Mouse (Mus musculus) intestine, postnatal 0 days (tissue): ENCODE measurements around the gene Qk. TPM values are rescaled to one million over a fixed set of nuclear protein-coding genes. Genes with fewer than 3 reads are reported as not detected.

Experiments used
- ATAC-seq: fragments of 200-750 bp; cut with Nextera tagmentation; 2 replicates; pipeline ENCODE4 v1.8.0; 2017; ENCODE audit warnings: mild to moderate bottlenecking, moderate TSS enrichment, moderate library complexity
- H3K27ac ChIP-seq: fragments of 300-500 bp; sonication (generic); 2 replicates; pipeline ENCODE4 v1.5.1; 2014; ENCODE audit warnings: mild to moderate bottlenecking, low read depth, low read length, moderate library complexity
- H3K27me3 ChIP-seq: fragments of 300-500 bp; sonication (generic); replicated peaks from 2 replicates; pipeline ENCODE4 v1.6.1; 2014; ENCODE audit warnings: low read length, mixed read lengths; ENCODE audit not compliant: control insufficient read depth, insufficient read depth
- H3K36me3 ChIP-seq: fragments of 300-500 bp; sonication (generic); 2 replicates; pipeline ENCODE4 v1.6.1; 2014; ENCODE audit warnings: mild to moderate bottlenecking, moderate library complexity; ENCODE audit not compliant: control insufficient read depth, insufficient read depth
- H3K4me1 ChIP-seq: fragments of 300-500 bp; sonication (generic); replicated peaks from 2 replicates; pipeline ENCODE4 v1.6.1; 2014; ENCODE audit warnings: antibody characterized with exemption, low read length, mixed read lengths; ENCODE audit not compliant: control insufficient read depth, insufficient read depth
- H3K4me2 ChIP-seq: fragments of 300-500 bp; sonication (generic); replicated peaks from 2 replicates; pipeline ENCODE4 v1.6.1; 2014; ENCODE audit warnings: low read depth, mild to moderate bottlenecking, moderate library complexity
- H3K4me3 ChIP-seq: fragments of 300-500 bp; sonication (generic); 2 replicates; pipeline ENCODE4 v1.5.1; 2014; ENCODE audit warnings: low read depth, low read length
- H3K9ac ChIP-seq: fragments of 300-500 bp; sonication (generic); 2 replicates; pipeline ENCODE4 v1.6.1; 2014; ENCODE audit warnings: mild to moderate bottlenecking, low read depth, low read length
- H3K9me3 ChIP-seq: fragments of 300-500 bp; sonication (generic); 2 replicates; pipeline ENCODE4 v1.6.1; 2016; ENCODE audit warnings: mixed run types; ENCODE audit not compliant: control insufficient read depth
- CTCF ChIP-seq: sonication (generic); IDR thresholded peaks from 2 replicates; pipeline ENCODE4 v1.5.1; 2016; ENCODE audit warnings: low read depth, mild to moderate bottlenecking, control low read depth, antibody characterized with exemption, moderate library complexity
- WGBS: fragments of 180-500 bp; shearing (Covaris S2); extraction: QIAGEN DNeasy Blood & Tissue Kit; methylation state at CpG from one replicate; pipeline ENCODE4 v1.1.7; 2014; 5-methylcytosine and 5-hydroxymethylcytosine counted together
- polyA plus RNA-seq: library from polyadenylated mRNA; unstranded; fragments of >200 nt; fragmentation: Nextera tagmentation; extraction: Ambion mirVana; gene quantifications from 2 replicates; pipeline ENCODE4 v1.2.1, GENCODE M21; 2015

Gene Qk
- polyA plus RNA-seq, 1 experiment from 2014 or later: 7.4 TPM

GRCm38 (mm10) chr17:10251252-10251958 lies 68.2 kb downstream of the Qk start:
- no peaks in the 10 kb centered on the region for H3K36me3 ChIP-seq
- no peaks in the 10 kb centered on the region for H3K9me3 ChIP-seq
- no peak overlapping the region for H3K4me3 ChIP-seq
- H3K4me1 ChIP-seq: no peaks in the 10 kb centered on the region
- H3K4me2 ChIP-seq: no peak overlapping the region
- WGBS: 65% methylated on average over 4 of the region's 4 CpGs
- no peak for TF ChIP-seq CTCF
- no peak overlapping the region for H3K9ac ChIP-seq
- H3K27ac ChIP-seq: no peak overlapping the region
- H3K27me3 ChIP-seq: no peaks in the 10 kb centered on the region
- ATAC-seq: no peak

- no peaks in the 10 kb centered on the region for H3K9me3 ChIP-seq
- no peak overlapping the region for H3K9ac ChIP-seq
- H3K27ac ChIP-seq: no peak overlapping the region
- no peaks in the 10 kb centered on the region for H3K27me3 ChIP-seq
- no peak for ATAC-seq
- WGBS: 70% methylated on average over 1 of the region's 1 CpGs
- no peak for TF ChIP-seq CTCF
- H3K4me2 ChIP-seq: no peak overlapping the region
- H3K4me3 ChIP-seq: no peak overlapping the region
- H3K4me1 ChIP-seq: no peaks in the 10 kb centered on the region
- no peaks in the 10 kb centered on the region for H3K36me3 ChIP-seq
Observed at GRCm38 (mm10) chr17:10240081-10240480, 79.6 kb downstream of the Qk start.

GRCm38 (mm10) chr17:10236595-10236994 lies 83.1 kb downstream of the Qk start:
- Histone ChIP-seq H3K9ac (no peak overlapping the region), H3K27me3 (no peaks in the 10 kb centered on the region), H3K4me3 (no peak overlapping the region), H3K4me2 (no peak overlapping the region), H3K4me1 (no peaks in the 10 kb centered on the region), H3K27ac (no peak overlapping the region), H3K9me3 (no peaks in the 10 kb centered on the region), H3K36me3 (no peaks in the 10 kb centered on the region)
- 81% methylated on average over 2 of the region's 2 CpGs for WGBS
- no peak for TF ChIP-seq CTCF
- no peak for ATAC-seq

- H3K4me3 ChIP-seq: no peak overlapping the region
- H3K27ac ChIP-seq: no peak overlapping the region
- 91% methylated on average over 3 of the region's 3 CpGs for WGBS
- no peak overlapping the region for H3K9ac ChIP-seq
- TF ChIP-seq CTCF: no peak
- no peak for ATAC-seq
- no peaks in the 10 kb centered on the region for H3K27me3 ChIP-seq
- H3K4me2 ChIP-seq: no peak overlapping the region
- no peaks in the 10 kb centered on the region for H3K4me1 ChIP-seq
- no peaks in the 10 kb centered on the region for H3K36me3 ChIP-seq
- no peaks in the 10 kb centered on the region for H3K9me3 ChIP-seq
Observed at GRCm38 (mm10) chr17:10232406-10232805, 87.2 kb downstream of the Qk start.

GRCm38 (mm10) chr17:10227798-10228538 lies 91.7 kb downstream of the Qk start:
- no peak for ATAC-seq
- no peaks in the 10 kb centered on the region for H3K36me3 ChIP-seq
- no peak for TF ChIP-seq CTCF
- WGBS: 73% methylated on average over 3 of the region's 3 CpGs
- no peak overlapping the region for H3K27ac ChIP-seq
- no peaks in the 10 kb centered on the region for H3K4me1 ChIP-seq
- H3K4me3 ChIP-seq: no peak overlapping the region
- H3K9me3 ChIP-seq: no peaks in the 10 kb centered on the region
- no peaks in the 10 kb centered on the region for H3K27me3 ChIP-seq
- H3K9ac ChIP-seq: no peak overlapping the region
- H3K4me2 ChIP-seq: no peak overlapping the region

GRCm38 (mm10) chr17:10216164-10216563 lies 103.5 kb downstream of the Qk start:
- Histone ChIP-seq H3K4me1 (no peaks in the 10 kb centered on the region), H3K4me3 (no peak overlapping the region), H3K9me3 (no peaks in the 10 kb centered on the region), H3K9ac (no peak overlapping the region), H3K36me3 (0 out of 2 replicates have a peak, but pooled peaks cover 4% of the 10 kb centered on the region), H3K27me3 (no peaks in the 10 kb centered on the region), H3K4me2 (no peak overlapping the region), H3K27ac (no peak overlapping the region)
- no peak for TF ChIP-seq CTCF
- no peak for ATAC-seq
- WGBS: 82% methylated on average over 5 of the region's 5 CpGs
